Mouse (Mus musculus) heart, postnatal 0 days (tissue): ENCODE data around the gene Rbfox3.

Experiments used
- CTCF ChIP-seq: IDR thresholded peaks from 2 replicates; pipeline ENCODE4 v1.5.1; 2016; ENCODE audit warnings: antibody characterized with exemption, control low read depth, low read depth
- EP300 ChIP-seq: IDR thresholded peaks from 2 replicates; pipeline ENCODE4 v1.6.1; 2016; ENCODE audit warnings: antibody characterized with exemption, low read depth

DNA sequence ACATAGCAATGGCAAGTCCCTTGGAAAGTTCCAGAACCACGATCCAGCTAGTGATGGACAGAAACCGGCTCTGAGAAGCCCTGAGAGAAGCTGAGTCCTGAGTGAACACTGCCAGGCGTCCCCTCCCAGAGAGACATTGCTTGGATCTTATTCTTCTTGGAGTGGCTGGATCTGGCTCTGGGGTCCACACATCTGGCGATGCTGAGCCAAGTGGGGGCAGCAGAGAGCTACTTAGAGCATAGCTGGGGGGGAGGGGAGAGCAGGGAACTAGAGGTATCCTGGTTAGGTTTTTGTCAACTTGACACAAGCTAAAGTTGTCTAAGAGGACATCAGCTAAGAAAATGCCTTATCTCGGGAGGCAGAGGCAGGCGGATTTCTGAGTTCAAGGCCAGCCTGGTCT, 170.1 kb downstream of the Rbfox3 start:
- TF ChIP-seq CTCF (peak; percentile 38), EP300 (no peak)
